Mouse (Mus musculus) forebrain, embryonic 12.5 days (tissue): ENCODE data around the gene St3gal5. TPM values are rescaled to one million over a fixed set of nuclear protein-coding genes. Genes with fewer than 3 reads are reported as not detected.
"Not testable (repeated sequence)": the region's sequence is repeated elsewhere in the genome, so short reads cannot be mapped to it uniquely, and the experiment has no call there.

Experiments used
- ATAC-seq: fragments of 200-750 bp; cut with Nextera tagmentation; 2 replicates; pipeline ENCODE4 v1.8.0; 2017; ENCODE audit warnings: moderate TSS enrichment; ENCODE audit not compliant: low FRiP score
- H3K27ac ChIP-seq: fragments of 300-500 bp; sonication (generic); 2 replicates; pipeline ENCODE4 v1.5.1; 2016; ENCODE audit warnings: mild to moderate bottlenecking
- H3K27me3 ChIP-seq: fragments of 300-500 bp; sonication (generic); 2 replicates; pipeline ENCODE4 v1.6.1; 2016; ENCODE audit warnings: mild to moderate bottlenecking
- H3K36me3 ChIP-seq: fragments of 300-500 bp; sonication (generic); replicated peaks from 2 replicates; pipeline ENCODE4 v1.6.1; 2016; ENCODE audit warnings: mild to moderate bottlenecking
- H3K4me1 ChIP-seq: fragments of 300-500 bp; sonication (generic); 2 replicates; pipeline ENCODE4 v1.6.1; 2016
- H3K4me2 ChIP-seq: fragments of 300-500 bp; sonication (generic); 2 replicates; pipeline ENCODE4 v1.6.1; 2016; ENCODE audit warnings: mild to moderate bottlenecking, moderate library complexity
- H3K4me3 ChIP-seq: fragments of 300-500 bp; sonication (generic); replicated peaks from 2 replicates; pipeline ENCODE4 v1.5.1; 2016; ENCODE audit warnings: mild to moderate bottlenecking
- H3K9ac ChIP-seq: fragments of 300-500 bp; sonication (generic); 2 replicates; pipeline ENCODE4 v1.6.1; 2016; ENCODE audit warnings: mild to moderate bottlenecking
- H3K9me3 ChIP-seq: fragments of 300-500 bp; sonication (generic); 2 replicates; pipeline ENCODE4 v1.6.1; 2016
- WGBS: fragments of 180-500 bp; shearing (Covaris S2); methylation state at CpG from one replicate; pipeline ENCODE4 v1.1.7; 2016; 5-methylcytosine and 5-hydroxymethylcytosine counted together
- polyA plus RNA-seq: library from polyadenylated mRNA; unstranded; fragments of >200 nt; fragmentation: Nextera tagmentation; extraction: Ambion mirVana; gene quantifications from 2 replicates; pipeline ENCODE4 v1.2.1, GENCODE M21; 2016

The St3gal5 gene
- polyA plus RNA-seq, 1 experiment from 2014 or later, result 37.1 TPM

GRCm38 (mm10) chr6:72142561-72142960 is 45.2 kb downstream of the St3gal5 start:
- 95% methylated on average over 4 of the region's 4 CpGs for WGBS

GRCm38 (mm10) chr6:72144353-72144752 is 47.0 kb downstream of the St3gal5 start:
- no peak overlapping the region for H3K9ac ChIP-seq
- ATAC-seq, result no peak
- WGBS, result 76% methylated on average over 7 of the region's 7 CpGs

More at GRCm38 (mm10) chr6:72142561-72142960, 45.2 kb downstream of the St3gal5 start:
- no peak overlapping the region for H3K4me3 ChIP-seq
- no peaks in the 10 kb centered on the region for H3K27me3 ChIP-seq
- peaks cover 23% of the 10 kb centered on the region for H3K36me3 ChIP-seq
- ATAC-seq, result no peak
- H3K9ac ChIP-seq, result no peak overlapping the region
- no peak overlapping the region for H3K27ac ChIP-seq
- no peaks in the 10 kb centered on the region for H3K9me3 ChIP-seq
- H3K4me2 ChIP-seq, result no peak overlapping the region
- no peaks in the 10 kb centered on the region for H3K4me1 ChIP-seq

DNA sequence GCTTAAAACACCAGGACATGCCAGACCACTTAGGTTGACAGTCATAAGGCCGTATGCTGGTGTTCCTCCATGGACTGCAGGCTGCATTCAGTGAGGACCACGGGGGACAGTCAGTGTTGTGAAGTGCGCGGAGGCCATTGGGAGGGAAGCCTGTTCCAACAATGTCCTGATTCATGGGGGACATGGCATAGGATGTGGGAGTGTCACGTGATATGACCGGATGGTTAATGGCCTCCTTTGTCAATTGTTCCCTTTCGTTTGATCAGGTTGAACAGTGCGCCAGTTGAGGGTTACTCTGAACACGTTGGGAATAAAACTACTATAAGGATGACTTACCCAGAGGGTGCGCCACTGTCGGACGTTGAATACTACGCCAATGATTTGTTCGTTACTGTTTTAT is 49.4 kb downstream of the St3gal5 start:
- H3K4me3 ChIP-seq, result no peak overlapping the region
- H3K36me3 ChIP-seq, result peaks cover 51% of the 10 kb centered on the region
- WGBS, result 88% methylated on average over 14 of the region's 14 CpGs
- no peak overlapping the region for H3K4me2 ChIP-seq
- no peak for ATAC-seq
- H3K9me3 ChIP-seq, result 0 out of 2 replicates have a peak, but pooled peaks cover 4% of the 10 kb centered on the region
- H3K4me1 ChIP-seq, result no peaks in the 10 kb centered on the region
- H3K9ac ChIP-seq, result no peak overlapping the region
- H3K27ac ChIP-seq, result no peak overlapping the region
- no peaks in the 10 kb centered on the region for H3K27me3 ChIP-seq

More at GRCm38 (mm10) chr6:72144353-72144752, 47.0 kb downstream of the St3gal5 start:
- Histone ChIP-seq H3K4me3 (no peak overlapping the region), H3K9me3 (no peaks in the 10 kb centered on the region), H3K27ac (no peak overlapping the region), H3K27me3 (no peaks in the 10 kb centered on the region), H3K4me2 (no peak overlapping the region), H3K4me1 (no peaks in the 10 kb centered on the region), H3K36me3 (peaks cover 36% of the 10 kb centered on the region)

DNA sequence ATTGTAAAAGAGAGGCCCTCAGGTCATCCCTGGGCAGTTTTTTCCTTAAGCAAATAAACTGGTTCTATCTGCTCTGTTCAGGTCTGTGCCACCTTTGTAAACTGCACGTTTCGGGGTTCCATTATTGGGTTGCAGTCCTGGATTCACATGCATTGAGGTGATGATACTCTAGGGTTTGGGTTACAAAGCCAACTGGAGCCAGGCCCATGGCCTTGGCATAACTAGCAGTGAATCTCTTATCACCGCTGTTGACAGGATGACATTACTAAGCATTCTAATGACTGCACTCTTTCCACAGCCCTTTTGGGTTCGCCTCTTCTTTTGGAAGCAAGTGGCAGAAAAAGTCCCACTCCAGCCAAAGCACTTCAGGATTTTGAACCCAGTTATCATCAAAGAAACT is 51.3 kb downstream of the St3gal5 start:
- no peaks in the 10 kb centered on the region for H3K27me3 ChIP-seq
- 95% methylated on average over 4 of the region's 4 CpGs for WGBS
- no peak overlapping the region for H3K4me2 ChIP-seq
- H3K36me3 ChIP-seq, result peaks cover 54% of the 10 kb centered on the region
- no peaks in the 10 kb centered on the region for H3K4me1 ChIP-seq
- no peak overlapping the region for H3K9ac ChIP-seq
- H3K9me3 ChIP-seq, result 0 out of 2 replicates have a peak, but pooled peaks cover 4% of the 10 kb centered on the region
- H3K4me3 ChIP-seq, result no peak overlapping the region
- H3K27ac ChIP-seq, result no peak overlapping the region
- ATAC-seq, result no peak

DNA sequence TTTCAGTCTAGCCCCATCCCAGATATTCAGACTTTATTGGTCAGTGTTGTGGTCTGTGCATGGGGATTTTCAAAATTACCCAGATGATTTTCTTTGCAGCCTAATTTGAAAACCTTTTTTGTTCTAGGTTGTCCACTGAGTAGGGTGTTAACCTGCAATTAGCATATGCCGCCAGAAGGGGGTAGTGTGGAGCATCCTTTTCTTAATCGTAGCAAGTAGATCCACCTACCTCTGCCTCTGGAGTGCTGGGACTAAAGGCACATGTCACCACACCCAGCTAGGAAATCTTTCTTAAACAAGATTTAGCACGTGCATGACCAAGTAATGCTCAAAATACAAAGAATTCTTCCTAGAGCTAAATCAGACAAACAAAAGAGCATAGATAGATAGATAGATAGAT is 52.4 kb downstream of the St3gal5 start:
- no peak for ATAC-seq
- Histone ChIP-seq H3K4me1 (no peaks in the 10 kb centered on the region), H3K9ac (no peak overlapping the region), H3K27me3 (no peaks in the 10 kb centered on the region), H3K9me3 (0 out of 2 replicates have a peak, but pooled peaks cover 4% of the 10 kb centered on the region), H3K27ac (no peak overlapping the region), H3K4me2 (no peak overlapping the region), H3K36me3 (peaks cover 58% of the 10 kb centered on the region), H3K4me3 (no peak overlapping the region)
- WGBS, result 88% methylated on average over 3 of the region's 3 CpGs

- Histone ChIP-seq H3K36me3 (peaks cover 48% of the 10 kb centered on the region), H3K4me1 (no peaks in the 10 kb centered on the region), H3K4me2 (no peak overlapping the region), H3K9ac (no peak overlapping the region), H3K27me3 (no peaks in the 10 kb centered on the region), H3K27ac (no peak overlapping the region), H3K4me3 (no peak overlapping the region), H3K9me3 (0 out of 2 replicates have a peak, but pooled peaks cover 4% of the 10 kb centered on the region)
- WGBS, result 92% methylated on average over 7 of the region's 7 CpGs
- no peak for ATAC-seq
These were observed 55.3 kb downstream of the St3gal5 start for GRCm38 (mm10) chr6:72152707-72153106.

DNA sequence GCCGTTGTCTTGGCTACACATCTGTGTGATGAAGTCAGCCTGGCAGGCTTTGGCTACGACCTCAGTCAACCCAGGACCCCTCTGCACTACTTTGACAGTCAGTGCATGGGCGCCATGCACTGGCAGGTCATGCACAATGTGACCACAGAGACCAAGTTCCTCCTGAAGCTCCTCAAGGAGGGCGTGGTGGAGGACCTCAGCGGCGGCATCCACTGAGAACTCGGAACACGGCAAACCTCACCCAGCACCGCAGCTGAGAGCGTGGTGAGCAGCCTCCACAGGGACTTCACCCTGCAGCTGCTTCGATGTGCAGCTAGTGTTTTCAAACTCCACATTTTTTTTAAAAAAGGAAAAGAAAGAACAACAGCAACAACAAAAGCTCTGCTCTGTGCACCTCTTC is 56.1 kb downstream of the St3gal5 start:
- Histone ChIP-seq H3K27ac (no peak overlapping the region), H3K4me2 (no peak overlapping the region), H3K36me3 (peaks cover 46% of the 10 kb centered on the region), H3K9me3 (0 out of 2 replicates have a peak, but pooled peaks cover 4% of the 10 kb centered on the region), H3K9ac (no peak overlapping the region), H3K27me3 (no peaks in the 10 kb centered on the region), H3K4me1 (no peaks in the 10 kb centered on the region), H3K4me3 (no peak overlapping the region)
- WGBS, result 88% methylated on average over 11 of the region's 11 CpGs
- ATAC-seq, result no peak

- not testable (repeated sequence) for H3K9me3 ChIP-seq, H3K4me1 ChIP-seq, H3K27me3 ChIP-seq, H3K9ac ChIP-seq, H3K4me3 ChIP-seq, H3K27ac ChIP-seq, H3K4me2 ChIP-seq
- peaks cover 40% of the 10 kb centered on the region for H3K36me3 ChIP-seq
- ATAC-seq, result peak; percentile 49; the same call in 1 of the 2 replicates
- WGBS, result 76% methylated on average over 5 of the region's 5 CpGs
These were observed 56.6 kb downstream of the St3gal5 start for GRCm38 (mm10) chr6:72154008-72154407.

DNA sequence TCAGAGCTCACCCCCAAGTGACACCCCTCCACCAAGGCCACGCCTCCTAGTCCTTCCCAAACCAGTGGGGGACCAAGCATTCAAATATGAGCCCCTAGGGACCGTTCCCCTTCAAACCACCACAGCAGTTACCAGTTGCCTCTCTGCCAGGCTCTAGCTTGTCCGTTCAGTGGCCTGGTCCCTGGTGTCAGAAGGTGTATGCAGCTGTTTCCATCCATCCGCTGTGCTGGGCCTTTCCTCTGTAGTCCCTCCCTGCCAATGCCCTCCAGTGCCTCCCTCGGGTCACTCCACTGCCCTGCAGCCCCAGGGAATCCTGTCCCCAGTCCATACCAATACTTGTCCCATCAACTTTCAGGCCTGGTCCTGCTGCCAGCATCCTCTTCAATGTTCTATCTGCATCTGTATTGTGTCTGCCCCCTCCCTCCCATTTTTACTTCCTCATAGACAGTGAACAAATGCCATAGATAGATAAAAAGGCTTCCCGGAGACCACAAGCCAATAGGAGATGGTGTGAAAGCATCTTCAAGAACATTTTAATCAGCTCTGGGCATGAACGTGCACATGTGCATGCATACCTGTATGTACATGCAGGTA is 57.6 kb downstream of the St3gal5 start:
- no peak overlapping the region for H3K4me2 ChIP-seq
- no peak for ATAC-seq
- no peaks in the 10 kb centered on the region for H3K4me1 ChIP-seq
- H3K36me3 ChIP-seq, result peaks cover 30% of the 10 kb centered on the region
- H3K9me3 ChIP-seq, result no peaks in the 10 kb centered on the region
- no peak overlapping the region for H3K4me3 ChIP-seq
- H3K27ac ChIP-seq, result no peak overlapping the region
- no peak overlapping the region for H3K9ac ChIP-seq
- 87% methylated on average over 7 of the region's 7 CpGs for WGBS
- no peaks in the 10 kb centered on the region for H3K27me3 ChIP-seq

GRCm38 (mm10) chr6:72155649-72156048 is 58.3 kb downstream of the St3gal5 start:
- no peaks in the 10 kb centered on the region for H3K4me1 ChIP-seq
- H3K9ac ChIP-seq, result no peak overlapping the region
- H3K27me3 ChIP-seq, result no peaks in the 10 kb centered on the region
- H3K36me3 ChIP-seq, result peaks cover 26% of the 10 kb centered on the region
- ATAC-seq, result no peak
- WGBS, result 95% methylated on average over 8 of the region's 8 CpGs
- H3K4me3 ChIP-seq, result no peak overlapping the region
- H3K9me3 ChIP-seq, result no peaks in the 10 kb centered on the region
- H3K27ac ChIP-seq, result no peak overlapping the region
- H3K4me2 ChIP-seq, result no peak overlapping the region

GRCm38 (mm10) chr6:72158966-72159764 is 61.8 kb downstream of the St3gal5 start:
- H3K9ac ChIP-seq, result no peak overlapping the region
- WGBS, result 85% methylated on average over 8 of the region's 8 CpGs
- H3K9me3 ChIP-seq, result no peaks in the 10 kb centered on the region
- no peak overlapping the region for H3K4me3 ChIP-seq
- H3K4me1 ChIP-seq, result no peaks in the 10 kb centered on the region
- ATAC-seq, result no peak
- H3K27me3 ChIP-seq, result no peaks in the 10 kb centered on the region
- peaks cover 5% of the 10 kb centered on the region for H3K36me3 ChIP-seq
- H3K27ac ChIP-seq, result no peak overlapping the region
- H3K4me2 ChIP-seq, result no peak overlapping the region

- H3K4me3 ChIP-seq, result no peak overlapping the region
- ATAC-seq, result no peak
- H3K27me3 ChIP-seq, result no peaks in the 10 kb centered on the region
- H3K4me1 ChIP-seq, result no peaks in the 10 kb centered on the region
- no peaks in the 10 kb centered on the region for H3K36me3 ChIP-seq
- H3K9ac ChIP-seq, result no peak overlapping the region
- no peak overlapping the region for H3K27ac ChIP-seq
- 87% methylated on average over 10 of the region's 10 CpGs for WGBS
- no peak overlapping the region for H3K4me2 ChIP-seq
- no peaks in the 10 kb centered on the region for H3K9me3 ChIP-seq
These were observed 62.5 kb downstream of the St3gal5 start for GRCm38 (mm10) chr6:72159861-72160395.
